Mouse (Mus musculus) CH12.LX (cell line): ENCODE results near the gene Smim10l1. TPM values are rescaled to one million over a fixed set of nuclear protein-coding genes. Genes with fewer than 3 reads are reported as not detected.
A peak's percentile ranks its signal among the peaks of the same experiment; 100 is the strongest.

Experiments
- DNase-seq: peaks from one replicate; pipeline ENCODE4 v3.0.0-alpha.2; 2013; ENCODE audit errors: extremely low read depth
- H3K27ac ChIP-seq: 2 replicates; pipeline ENCODE4 v1.5.1; 2012; ENCODE audit warnings: low read depth, mild to moderate bottlenecking, control low read depth, moderate library complexity; ENCODE audit not compliant: insufficient read depth
- H3K27me3 ChIP-seq: replicated peaks from 2 replicates; pipeline ENCODE3; 2012; ENCODE audit warnings: inconsistent platforms
- H3K36me3 ChIP-seq, 2 experiments: replicated peaks in 1 of 2; 2 replicates each; pipeline versions ENCODE3 to v1.6.1; 2012; ENCODE audit warnings: inconsistent platforms in 1 of 2, low read length in 1 of 2, mild to moderate bottlenecking in 1 of 2, mixed read lengths in 1 of 2, moderate library complexity in 1 of 2; ENCODE audit not compliant: control insufficient read depth in 1 of 2, insufficient read depth in 1 of 2
- H3K4me1 ChIP-seq, 2 experiments: 2 replicates each; pipeline ENCODE4 v1.6.1; 2012; ENCODE audit warnings: inconsistent platforms in 1 of 2, moderate library complexity in 1 of 2; ENCODE audit not compliant: insufficient read depth in 2 of 2, control insufficient read depth in 1 of 2
- H3K4me2 ChIP-seq: 2 replicates; pipeline ENCODE4 v1.6.1; 2012; ENCODE audit warnings: low read depth, mild to moderate bottlenecking, control low read depth; ENCODE audit not compliant: poor library complexity, insufficient read depth, severe bottlenecking
- H3K4me3 ChIP-seq, 3 experiments: fragments of 150-350 bp in 1 of 3; sonication (generic) in 1 of 3; replicated peaks in 1 of 3; 2 replicates each; pipeline versions ENCODE3 to v1.5.1; 2011 to 2012; ENCODE audit warnings: low read depth in 2 of 3, low read length in 2 of 3, mild to moderate bottlenecking in 2 of 3, moderate library complexity in 2 of 3, control low read depth in 1 of 3, improper control_type of control experiment in 1 of 3, inconsistent platforms in 1 of 3, mixed read lengths in 1 of 3; ENCODE audit not compliant: poor library complexity in 1 of 3
- H3K79me2 ChIP-seq: replicated peaks from 2 replicates; pipeline ENCODE4 v1.6.1; 2012; ENCODE audit warnings: mild to moderate bottlenecking, moderate library complexity; ENCODE audit not compliant: control insufficient read depth, poor library complexity, insufficient read depth, severe bottlenecking; ENCODE audit errors: extremely low read depth
- H3K9ac ChIP-seq: 2 replicates; pipeline ENCODE4 v1.6.1; 2012; ENCODE audit warnings: low read depth, mild to moderate bottlenecking, control low read depth, moderate library complexity; ENCODE audit not compliant: insufficient read depth
- H3K9me3 ChIP-seq: replicated peaks from 2 replicates; pipeline ENCODE3; 2012; ENCODE audit warnings: low read length, inconsistent platforms, mixed read lengths
- CHD1 ChIP-seq: IDR thresholded peaks from 2 replicates; pipeline ENCODE4 v1.6.1; 2012; ENCODE audit warnings: low read depth, low read length, improper control_type of control experiment, inconsistent platforms
- CTCF ChIP-seq, 2 experiments: IDR thresholded peaks in 1 of 2; conservative IDR thresholded peaks in 1 of 2; 2 replicates each; pipeline ENCODE4 v1.5.1; 2011 to 2012; ENCODE audit warnings: low read depth in 2 of 2, low read length in 2 of 2, improper control_type of control experiment in 1 of 2, inconsistent platforms in 1 of 2, mild to moderate bottlenecking in 1 of 2, moderate library complexity in 1 of 2
- E2F4 ChIP-seq: IDR thresholded peaks from 2 replicates; pipeline ENCODE4 v1.6.1; 2011; ENCODE audit warnings: low read depth, low read length, improper control_type of control experiment; ENCODE audit not compliant: insufficient replicate concordance
- ELF1 ChIP-seq: IDR thresholded peaks from 2 replicates; pipeline ENCODE4 v1.6.1; 2014; ENCODE audit warnings: low read depth, mild to moderate bottlenecking, inconsistent platforms, low read length, improper control_type of control experiment
- EP300 ChIP-seq: IDR thresholded peaks from 2 replicates; pipeline ENCODE4 v1.6.1; 2011; ENCODE audit warnings: low read length, improper control_type of control experiment
- ETS1 ChIP-seq: conservative IDR thresholded peaks from 2 replicates; pipeline ENCODE4 v1.6.1; 2012; ENCODE audit warnings: low read depth, mild to moderate bottlenecking, inconsistent platforms, low read length, improper control_type of control experiment, moderate library complexity
- GABPA ChIP-seq: IDR thresholded peaks from 2 replicates; pipeline ENCODE4 v1.6.1; 2012; ENCODE audit warnings: low read depth, low read length, improper control_type of control experiment, inconsistent platforms; ENCODE audit not compliant: insufficient replicate concordance
- HCFC1 ChIP-seq: IDR thresholded peaks from 2 replicates; pipeline ENCODE4 v1.6.1; 2012; ENCODE audit warnings: low read depth, mild to moderate bottlenecking, inconsistent platforms, low read length, improper control_type of control experiment
- IRF4 ChIP-seq: IDR thresholded peaks from 2 replicates; pipeline ENCODE4 v1.6.1; 2014; ENCODE audit warnings: low read depth, mild to moderate bottlenecking, inconsistent platforms, low read length, improper control_type of control experiment
- JUN ChIP-seq: IDR thresholded peaks from 2 replicates; pipeline ENCODE4 v1.6.1; 2011; ENCODE audit warnings: low read depth, mild to moderate bottlenecking, low read length, improper control_type of control experiment, moderate library complexity; ENCODE audit not compliant: insufficient read depth
- JUND ChIP-seq: conservative IDR thresholded peaks from 2 replicates; pipeline ENCODE4 v1.6.1; 2011; ENCODE audit warnings: low read depth, low read length, improper control_type of control experiment
- MAFK ChIP-seq: IDR thresholded peaks from 2 replicates; pipeline ENCODE4 v1.6.1; 2011; ENCODE audit warnings: low read length, improper control_type of control experiment; ENCODE audit not compliant: insufficient replicate concordance
- MEF2A ChIP-seq: IDR thresholded peaks from 2 replicates; pipeline ENCODE4 v1.6.1; 2014; ENCODE audit warnings: low read depth, mild to moderate bottlenecking, inconsistent platforms, low read length, improper control_type of control experiment, borderline replicate concordance
- MXI1 ChIP-seq: IDR thresholded peaks from 2 replicates; pipeline ENCODE4 v1.6.1; 2011; ENCODE audit warnings: mild to moderate bottlenecking, low read depth, low read length, improper control_type of control experiment
- MYC ChIP-seq: IDR thresholded peaks from 2 replicates; pipeline ENCODE4 v1.6.1; 2011; ENCODE audit warnings: low read depth, mild to moderate bottlenecking, improper control_type of control experiment, low read length
- PAX5 ChIP-seq: IDR thresholded peaks from 2 replicates; pipeline ENCODE4 v1.6.1; 2012; ENCODE audit warnings: low read length, inconsistent platforms, mixed read lengths
- POLR2A ChIP-seq: IDR thresholded peaks from 2 replicates; pipeline ENCODE4 v1.6.1; 2011; ENCODE audit warnings: low read depth, mild to moderate bottlenecking, improper control_type of control experiment, low read length
- POLR2AphosphoS2 ChIP-seq: IDR thresholded peaks from 2 replicates; pipeline ENCODE4 v1.6.1; 2011; ENCODE audit warnings: low read depth, low read length, improper control_type of control experiment
- RAD21 ChIP-seq: IDR thresholded peaks from 2 replicates; pipeline ENCODE4 v1.6.1; 2011; ENCODE audit warnings: low read depth, mild to moderate bottlenecking, low read length, improper control_type of control experiment, moderate library complexity
- RCOR1 ChIP-seq: conservative IDR thresholded peaks from 2 replicates; pipeline ENCODE4 v1.6.1; 2012; ENCODE audit warnings: low read depth, mild to moderate bottlenecking, inconsistent platforms, low read length, improper control_type of control experiment
- SMC3 ChIP-seq: IDR thresholded peaks from 2 replicates; pipeline ENCODE4 v1.6.1; 2011; ENCODE audit warnings: low read depth, low read length, improper control_type of control experiment
- UBTF ChIP-seq: IDR thresholded peaks from 2 replicates; pipeline ENCODE4 v1.6.1; 2012; ENCODE audit warnings: low read depth, mild to moderate bottlenecking, inconsistent platforms, low read length, improper control_type of control experiment, moderate library complexity
- USF1 ChIP-seq: IDR thresholded peaks from 2 replicates; pipeline ENCODE4 v1.6.1; 2014; ENCODE audit warnings: low read depth, mild to moderate bottlenecking, inconsistent platforms, low read length, improper control_type of control experiment
- USF2 ChIP-seq: conservative IDR thresholded peaks from 2 replicates; pipeline ENCODE4 v1.6.1; 2011; ENCODE audit warnings: low read depth, low read length, improper control_type of control experiment
- ZC3H11A ChIP-seq: IDR thresholded peaks from 2 replicates; pipeline ENCODE4 v1.6.1; 2012; ENCODE audit warnings: low read depth, mild to moderate bottlenecking, inconsistent platforms, low read length, improper control_type of control experiment
- ZKSCAN1 ChIP-seq: IDR thresholded peaks from 2 replicates; pipeline ENCODE4 v1.6.1; 2012; ENCODE audit warnings: low read depth, inconsistent platforms, low read length, improper control_type of control experiment, borderline replicate concordance
- ZMIZ1 ChIP-seq: IDR thresholded peaks from 2 replicates; pipeline ENCODE4 v1.6.1; 2012; ENCODE audit warnings: low read depth, mild to moderate bottlenecking, inconsistent platforms, low read length, improper control_type of control experiment
- ZNF384 ChIP-seq: IDR thresholded peaks from 2 replicates; pipeline ENCODE4 v1.6.1; 2012; ENCODE audit warnings: low read depth, low read length, improper control_type of control experiment, inconsistent platforms
- dilution Hi-C: fragments of 300-500 bp; cut with MboI; formaldehyde crosslinking; loops from 2 replicates; pipeline ENCODE4 v1.14.3; 2020; ENCODE audit warnings: low sequenced_read_pairs; ENCODE audit not compliant: extremely low pct_unique_long_range_greater_than_20kb, extremely low pct_ligation_motif_present
- in situ Hi-C: fragments of 300-500 bp; cut with MboI; formaldehyde crosslinking; loops from 3 replicates; pipeline ENCODE4 v1.14.3; 2019; ENCODE audit warnings: low sequenced_read_pairs, low pct_ligation_motif_present, low pct_unique_long_range_greater_than_20kb, mixed read lengths
- polyA plus RNA-seq: library from polyadenylated mRNA; unstranded; fragments of >175 nt; gene quantifications from 2 replicates; pipeline ENCODE4 v1.2.1, GENCODE M21; 2012; ENCODE audit warnings: low read depth; ENCODE audit not compliant: insufficient read length
- total RNA-seq, 2 experiments: library from RNA; depleted of rRNA; stranded (reverse); fragments of 300-350 nt in 1 of 2; fragments of >200 nt in 1 of 2; gene quantifications; 2 replicates each; pipeline ENCODE4 v1.2.3; 2012 to 2014

Gene Smim10l1
- total and polyA plus RNA-seq, 3 experiments, result 33.3 to 65.5 (median 40.6) TPM

DNA sequence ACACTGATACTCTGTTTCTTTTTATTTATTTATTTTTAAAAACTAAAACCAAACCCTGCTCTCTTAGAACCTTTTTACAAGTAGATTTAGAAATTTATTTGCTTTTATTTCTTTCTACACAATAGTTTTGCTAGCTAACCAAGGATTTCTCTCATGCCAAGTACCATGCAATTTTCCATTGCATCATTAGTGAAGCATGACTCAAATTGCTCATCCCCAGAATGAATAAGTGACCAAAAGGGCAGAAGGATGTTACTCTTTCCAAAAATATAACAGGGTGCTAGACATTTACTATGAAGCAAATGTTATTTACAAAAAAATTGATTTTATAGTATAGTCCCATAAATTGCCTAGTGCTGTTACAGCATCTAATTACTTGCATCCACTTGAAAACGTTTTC, 2.3 kb upstream of the Smim10l1 start:
- in situ Hi-C loops (no loop called here), dilution Hi-C loops (no loop called here)
- TF ChIP-seq CHD1, result no peak
- TF ChIP-seq ZKSCAN1, result no peak
- 0 out of 2 replicates have a peak, but pooled peaks have one; percentile 36 for TF ChIP-seq JUND
- peak; percentile 56 for TF ChIP-seq EP300
- TF ChIP-seq JUN, result peak; percentile 43; the same call in 1 of the 2 replicates
- TF ChIP-seq UBTF, result no peak
- no peak for TF ChIP-seq RAD21
- no peak for TF ChIP-seq GABPA
- no peak; the same call in 1 of the 2 replicates for TF ChIP-seq ETS1
- TF ChIP-seq MEF2A, result peak; percentile 54; the same call in 1 of the 2 replicates
- TF ChIP-seq IRF4, result peak; percentile 55
- no peak for TF ChIP-seq HCFC1
- TF ChIP-seq MAFK, result no peak
- no peaks in the 10 kb centered on the region for H3K36me3 ChIP-seq
- no peak overlapping the region for H3K4me2 ChIP-seq
- no peak overlapping the region for H3K9ac ChIP-seq
- peaks cover 4% of the 10 kb centered on the region; the same call in 1 of the 2 replicates for H3K79me2 ChIP-seq
- no peaks in the 10 kb centered on the region for H3K9me3 ChIP-seq
- no peak for DNase-seq
- H3K27ac ChIP-seq, result no peak overlapping the region
- H3K4me1 ChIP-seq, result peaks cover 0 to 5% of the 10 kb centered on the region in 2 experiments; a peak in 2 of 4 replicates
- no peak overlapping the region for H3K4me3 ChIP-seq
- H3K27me3 ChIP-seq, result no peaks in the 10 kb centered on the region

DNA sequence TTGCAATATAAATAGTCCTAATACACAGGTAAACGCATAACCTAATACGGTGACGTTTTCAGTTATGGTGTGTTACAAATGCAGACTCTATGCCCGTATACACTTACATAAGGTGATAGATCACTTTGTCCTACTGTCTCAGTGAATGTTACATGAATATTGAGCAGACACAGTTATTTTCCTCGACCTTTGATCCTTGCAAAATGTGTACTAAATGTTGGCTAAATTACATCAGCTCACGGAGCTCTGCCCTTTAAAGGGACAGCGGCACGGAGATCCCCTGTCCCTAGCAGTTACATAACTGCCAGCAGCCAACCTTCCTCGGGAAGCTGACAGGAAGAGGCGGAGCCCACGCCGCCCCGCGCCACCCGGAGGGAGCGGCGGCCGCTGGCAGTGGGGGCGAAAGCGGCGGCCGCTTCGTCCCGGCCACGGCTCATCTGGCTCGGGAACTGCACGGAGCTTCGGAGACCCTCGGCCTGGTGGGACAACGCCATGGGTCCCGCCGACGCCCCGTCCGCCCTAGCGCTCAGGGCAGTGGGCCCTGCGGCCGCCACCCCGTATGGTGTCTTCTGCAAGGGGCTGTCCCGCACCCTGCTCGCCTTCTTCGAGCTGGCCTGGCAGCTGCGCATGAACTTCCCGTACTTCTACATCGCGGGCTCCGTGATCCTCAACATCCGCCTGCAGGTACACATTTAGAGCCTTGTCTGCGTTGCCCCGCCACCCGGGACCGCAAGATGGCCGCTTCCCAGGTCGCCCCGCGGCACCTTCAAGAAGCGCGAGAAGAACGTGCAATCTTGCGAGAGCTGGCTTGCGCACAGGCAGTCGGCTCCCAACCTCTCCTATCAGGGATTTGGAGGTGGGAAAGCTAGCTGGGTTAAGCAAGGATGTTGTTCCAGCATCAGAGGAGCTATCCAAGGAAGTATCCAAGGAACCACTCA, 482 bp downstream of the Smim10l1 start:
- Histone ChIP-seq H3K27ac (peak overlapping the region; percentile 95), H3K9ac (peak overlapping the region; percentile 74), H3K79me2 (peaks cover 10% of the 10 kb centered on the region), H3K4me2 (0 out of 2 replicates have a peak overlapping the region, but pooled peaks have one; percentile 67), H3K9me3 (no peaks in the 10 kb centered on the region), H3K4me3 (peak overlapping the region; percentile 81 to 93 (median 89)), H3K27me3 (no peaks in the 10 kb centered on the region), H3K36me3 (peaks cover 0 to 20% of the 10 kb centered on the region in 2 experiments), H3K4me1 (peaks cover 0 to 5% of the 10 kb centered on the region in 2 experiments; a peak in 2 of 4 replicates)
- dilution Hi-C loops (no loop called here), in situ Hi-C loops (no loop called here)
- peak; percentile 85 for DNase-seq
- TF ChIP-seq USF1, result no peak
- no peak for TF ChIP-seq PAX5
- TF ChIP-seq ZC3H11A, result no peak
- peak; percentile 76; the same call in 1 of the 2 replicates for TF ChIP-seq POLR2AphosphoS2
- TF ChIP-seq ZMIZ1, result peak; percentile 74; the same call in 1 of the 2 replicates
- peak; percentile 70 for TF ChIP-seq ELF1
- peak; percentile 30; the same call in 1 of the 2 replicates for TF ChIP-seq MYC
- no peak for TF ChIP-seq ZKSCAN1
- TF ChIP-seq IRF4, result 0 out of 2 replicates have a peak, but pooled peaks have one; percentile 14
- TF ChIP-seq CTCF (conservative IDR thresholded peaks at IDR 0.05 in 1 of 2, IDR thresholded peaks at IDR 0.05 in 1 of 2; ENCODE audit: low read depth in 2 of 2, low read length in 2 of 2), result no peak
- TF ChIP-seq E2F4, result 0 out of 2 replicates have a peak, but pooled peaks have one; percentile 14
- TF ChIP-seq RCOR1, result no peak
- TF ChIP-seq JUND, result no peak
- TF ChIP-seq USF2, result no peak
- no peak for TF ChIP-seq SMC3
- TF ChIP-seq POLR2A, result peak; percentile 78
- TF ChIP-seq ZNF384, result peak; percentile 57
- peak; percentile 74 for TF ChIP-seq MXI1
- 0 out of 2 replicates have a peak, but pooled peaks have one; percentile 37 for TF ChIP-seq UBTF
- no peak; the same call in 1 of the 2 replicates for TF ChIP-seq MEF2A
- TF ChIP-seq CHD1, result no peak
- no peak for TF ChIP-seq JUN
